Mouse (Mus musculus) liver, adult 2 months (tissue): ENCODE data around the gene Il2rb.

Experiments
- CTCF ChIP-seq: fragments of 200-500 bp; IDR thresholded peaks from 2 replicates; pipeline ENCODE4 v1.5.1; 2011; ENCODE audit warnings: low read depth, low read length, control low read depth
- POLR2A ChIP-seq: fragments of 200-500 bp; IDR thresholded peaks from 2 replicates; pipeline ENCODE4 v1.6.1; 2011; ENCODE audit warnings: low read length, control low read depth; ENCODE audit not compliant: insufficient read depth; ENCODE audit errors: extremely low read depth

- TF ChIP-seq CTCF (no peak), POLR2A (no peak)
Observed at GRCm38 (mm10) chr15:78504816-78505215, 9.7 kb upstream of the Il2rb start.
